Mouse (Mus musculus) activated CD4-positive, CD25-positive, alpha-beta regulatory T cell, adult 4 months (primary cell): ENCODE results near the gene Cped1. TPM values are rescaled to one million over a fixed set of nuclear protein-coding genes. Genes with fewer than 3 reads are reported as not detected.
A peak's percentile ranks its signal among the peaks of the same experiment; 100 is the strongest.

ENCODE experiments used
- ATAC-seq: one replicate; pipeline ENCODE4 v1.8.0; 2017
- polyA plus RNA-seq, 2 experiments: library from polyadenylated mRNA; unstranded; fragments of 100-300 nt; shearing (Covaris generic); gene quantifications; one replicate each; pipeline ENCODE4 v1.2.1; 2017

The Cped1 gene
- polyA plus RNA-seq = under 1 TPM in 1 of 2 experiments, not detected in 1; 0.29 TPM

GRCm38 (mm10) chr6:21985732-21986540 lies at the start of gene Cped1:
Cped1 (plus strand) TSS chr6:21985916.
- ATAC-seq = peak; percentile 36

- no peak for ATAC-seq
Measured at GRCm38 (mm10) chr6:21937981-21938635, 47.6 kb upstream of the Cped1 start.

GRCm38 (mm10) chr6:21949226-21949731 lies 36.4 kb upstream of the Cped1 start, which contains the start of gene Ing3:
Ing3 (plus strand) TSS chr6:21949571.
- ATAC-seq = peak; percentile 85

GRCm38 (mm10) chr6:21949771-21950448 lies 35.8 kb upstream of the Cped1 start:
- ATAC-seq = peak; percentile 75

- ATAC-seq = no peak
Measured at GRCm38 (mm10) chr6:21950676-21951075, 35.0 kb upstream of the Cped1 start.

GRCm38 (mm10) chr6:21955468-21955867 lies 30.2 kb upstream of the Cped1 start:
- no peak for ATAC-seq

- no peak for ATAC-seq
Measured at GRCm38 (mm10) chr6:21958922-21959321, 26.8 kb upstream of the Cped1 start.

GRCm38 (mm10) chr6:21959909-21960308 lies 25.8 kb upstream of the Cped1 start:
- ATAC-seq = no peak

- no peak for ATAC-seq
Measured at GRCm38 (mm10) chr6:21977532-21977931, 8.2 kb upstream of the Cped1 start.

- ATAC-seq = no peak
Measured at GRCm38 (mm10) chr6:21981114-21981513, 4.6 kb upstream of the Cped1 start.

- peak; percentile 70 for ATAC-seq
Measured at GRCm38 (mm10) chr6:21984990-21985731, 555 bp upstream of the Cped1 start.

- ATAC-seq = no peak
Measured at GRCm38 (mm10) chr6:21986660-21987331, 1.1 kb downstream of the Cped1 start.

GRCm38 (mm10) chr6:21987554-21987953 lies 1.8 kb downstream of the Cped1 start:
- no peak for ATAC-seq

- ATAC-seq = no peak
Measured at GRCm38 (mm10) chr6:21988296-21988695, 2.6 kb downstream of the Cped1 start.

GRCm38 (mm10) chr6:21989081-21989480 lies 3.4 kb downstream of the Cped1 start:
- no peak for ATAC-seq

GRCm38 (mm10) chr6:21990181-21991135 lies 4.7 kb downstream of the Cped1 start:
- no peak for ATAC-seq

GRCm38 (mm10) chr6:21991151-21991550 lies 5.4 kb downstream of the Cped1 start:
- no peak for ATAC-seq

GRCm38 (mm10) chr6:21993070-21993469 lies 7.4 kb downstream of the Cped1 start:
- ATAC-seq = no peak

GRCm38 (mm10) chr6:21998131-21998530 lies 12.4 kb downstream of the Cped1 start:
- no peak for ATAC-seq

GRCm38 (mm10) chr6:21999025-21999424 lies 13.3 kb downstream of the Cped1 start:
- ATAC-seq = no peak

GRCm38 (mm10) chr6:22000086-22000485 lies 14.4 kb downstream of the Cped1 start:
- ATAC-seq = no peak
